Mouse (Mus musculus) ES-Bruce4 (cell line): ENCODE measurements around the gene Pde10a.

Source experiments
- CTCF ChIP-seq: IDR thresholded peaks from one replicate; pipeline ENCODE4 v1.8.1; 2011; ENCODE audit warnings: low read depth, low read length
- POLR2A ChIP-seq: IDR thresholded peaks from one replicate; pipeline ENCODE4 v1.8.1; 2011; ENCODE audit warnings: low read length; ENCODE audit not compliant: insufficient read depth

GRCm38 (mm10) chr17:8799296-8799731, 274.1 kb downstream of the Pde10a start:
- no peak for TF ChIP-seq CTCF
- TF ChIP-seq POLR2A: no peak
